Mouse (Mus musculus) thymus, adult 2 months (tissue): ENCODE results near the gene Gfra1.

Experiments used
- CTCF ChIP-seq: fragments of 200-500 bp; IDR thresholded peaks from 2 replicates; pipeline ENCODE4 v1.5.1; 2012; ENCODE audit warnings: mild to moderate bottlenecking, control low read depth, low read length, moderate library complexity, borderline replicate concordance; ENCODE audit not compliant: control insufficient read depth, poor library complexity, insufficient read depth; ENCODE audit errors: extremely low read depth
- POLR2A ChIP-seq: fragments of 200-500 bp; IDR thresholded peaks from 2 replicates; pipeline ENCODE4 v1.6.1; 2012; ENCODE audit warnings: mild to moderate bottlenecking, low read length, control low read depth, moderate library complexity; ENCODE audit not compliant: control insufficient read depth, poor library complexity, insufficient read depth; ENCODE audit errors: extremely low read depth

DNA sequence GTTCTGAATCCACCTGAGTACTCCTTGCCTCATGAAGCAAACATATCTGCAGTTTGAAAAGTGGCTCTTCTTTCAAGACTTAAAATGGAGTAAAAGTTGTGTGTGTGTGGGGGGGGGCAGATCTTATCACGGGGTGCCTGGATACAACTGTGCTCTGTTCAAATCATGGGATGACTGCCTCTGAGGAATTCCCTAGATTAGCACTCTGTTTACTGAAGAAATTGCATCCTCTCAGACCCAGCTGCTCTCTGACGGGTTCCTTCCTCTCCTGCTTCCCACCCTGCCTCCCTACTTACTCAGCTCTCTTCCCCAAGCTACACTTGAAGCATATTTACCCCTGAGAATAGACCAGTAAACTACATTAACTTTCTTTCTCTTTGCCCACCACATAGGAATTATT, 87.2 kb downstream of the Gfra1 start:
- no peak for TF ChIP-seq CTCF
- TF ChIP-seq POLR2A: no peak
